Mouse (Mus musculus): Measurements from ENCODE around the gene Ctsh.

GRCm38 (mm10) chr9:90124156-90124872 lies 70.4 kb downstream of the Ctsh start:
- TF ChIP-seq CTCF (IDR thresholded peaks at IDR 0.05; ENCODE audit: low read depth) (no peak), EP300 (IDR thresholded peaks at IDR 0.05; ENCODE audit: low read depth) (no peak)

Data from liver, embryonic 14.5 days (tissue).